Mouse (Mus musculus) frontal cortex, postnatal 36 days (tissue): ENCODE measurements around the gene Pomgnt2.

Experiments
- DNase-seq, 2 experiments: peaks; one replicate each; pipeline ENCODE4 v3.0.0; 2022; ENCODE audit warnings: low spot score in 2 of 2

The Pomgnt2 gene

GRCm38 (mm10) chr9:121969841-121970381 is 27.0 kb downstream of the Pomgnt2 start:
- DNase-seq, result no peak

GRCm38 (mm10) chr9:121968258-121968657 is 28.7 kb downstream of the Pomgnt2 start:
- DNase-seq, result no peak

- no peak for DNase-seq
Measured at GRCm38 (mm10) chr9:121964941-121965340, 32.0 kb downstream of the Pomgnt2 start.

- DNase-seq, result no peak
Measured at GRCm38 (mm10) chr9:121959966-121960635, 36.8 kb downstream of the Pomgnt2 start.

- no peak for DNase-seq
Measured at GRCm38 (mm10) chr9:121952596-121952995, 44.3 kb downstream of the Pomgnt2 start.

- DNase-seq, result no peak
Measured at GRCm38 (mm10) chr9:121951114-121951423, 45.8 kb downstream of the Pomgnt2 start.

GRCm38 (mm10) chr9:121950418-121951113 is 46.3 kb downstream of the Pomgnt2 start, which contains the start of gene Fam198a:
Gene Fam198a (plus strand): TSS chr9:121950988.
- no peak for DNase-seq

- no peak for DNase-seq
Measured at GRCm38 (mm10) chr9:121948431-121948830, 48.5 kb downstream of the Pomgnt2 start.

GRCm38 (mm10) chr9:121947784-121948183 is 49.1 kb downstream of the Pomgnt2 start:
- peak; percentile 76 to 82 for DNase-seq

GRCm38 (mm10) chr9:121943628-121944027 is 53.3 kb downstream of the Pomgnt2 start:
- no peak for DNase-seq

- DNase-seq, result no peak
Measured at GRCm38 (mm10) chr9:121943005-121943404, 53.9 kb downstream of the Pomgnt2 start.

- no peak for DNase-seq
Measured at GRCm38 (mm10) chr9:121937944-121938355, 59.0 kb downstream of the Pomgnt2 start.

- no peak for DNase-seq
Measured at GRCm38 (mm10) chr9:121937451-121937864, 59.5 kb downstream of the Pomgnt2 start.

- no peak for DNase-seq
Measured at GRCm38 (mm10) chr9:121936952-121937351, 60.0 kb downstream of the Pomgnt2 start.

GRCm38 (mm10) chr9:121934856-121935255 is 62.1 kb downstream of the Pomgnt2 start:
- DNase-seq, result peak in 1 of 2 experiments; percentile 24
